Mouse (Mus musculus) stomach, embryonic 14.5 days (tissue): ENCODE results near the gene Wscd1. TPM values are rescaled to one million over a fixed set of nuclear protein-coding genes. Genes with fewer than 3 reads are reported as not detected.

Experiments
- ATAC-seq: fragments of 200-750 bp; cut with Nextera tagmentation; 2 replicates; pipeline ENCODE4 v1.8.0; 2017; ENCODE audit warnings: low read depth, moderate TSS enrichment; ENCODE audit not compliant: insufficient number of reproducible peaks, insufficient read depth, low FRiP score
- H3K27ac ChIP-seq: fragments of 300-500 bp; sonication (generic); 2 replicates; pipeline ENCODE4 v1.5.1; 2014; ENCODE audit warnings: mild to moderate bottlenecking, low read length, moderate library complexity, mixed read lengths
- H3K27me3 ChIP-seq: fragments of 300-500 bp; sonication (generic); 2 replicates; pipeline ENCODE4 v1.6.1; 2014; ENCODE audit warnings: low read length, control low read depth, mixed read lengths; ENCODE audit not compliant: control insufficient read depth, insufficient read depth
- H3K36me3 ChIP-seq: fragments of 300-500 bp; sonication (generic); 2 replicates; pipeline ENCODE4 v1.6.1; 2014; ENCODE audit warnings: mild to moderate bottlenecking, control low read depth, low read length, moderate library complexity, mixed read lengths; ENCODE audit not compliant: control insufficient read depth, insufficient read depth
- H3K4me1 ChIP-seq: fragments of 300-500 bp; sonication (generic); 2 replicates; pipeline ENCODE4 v1.6.1; 2014; ENCODE audit warnings: low read length, control low read depth, mixed read lengths; ENCODE audit not compliant: control insufficient read depth, insufficient read depth
- H3K4me2 ChIP-seq: fragments of 300-500 bp; sonication (generic); replicated peaks from 2 replicates; pipeline ENCODE4 v1.6.1; 2014; ENCODE audit warnings: low read depth, low read length, control low read depth
- H3K4me3 ChIP-seq: fragments of 300-500 bp; sonication (generic); 2 replicates; pipeline ENCODE4 v1.5.1; 2014; ENCODE audit warnings: low read depth, low read length, control low read depth
- H3K9ac ChIP-seq: fragments of 300-500 bp; sonication (generic); replicated peaks from 2 replicates; pipeline ENCODE4 v1.6.1; 2014; ENCODE audit warnings: low read depth, mild to moderate bottlenecking, control low read depth, low read length, moderate library complexity, mixed read lengths
- H3K9me3 ChIP-seq: fragments of 300-500 bp; sonication (generic); 2 replicates; pipeline ENCODE4 v1.6.1; 2016; ENCODE audit warnings: low read depth, low read length, control low read depth; ENCODE audit not compliant: control insufficient read depth
- WGBS: fragments of 180-500 bp; shearing (Covaris S2); extraction: QIAGEN DNeasy Blood & Tissue Kit; methylation state at CpG from one replicate; pipeline ENCODE4 v1.1.7; 2014; 5-methylcytosine and 5-hydroxymethylcytosine counted together
- polyA plus RNA-seq: library from polyadenylated mRNA; unstranded; fragments of >200 nt; fragmentation: Nextera tagmentation; extraction: Ambion mirVana; gene quantifications from 2 replicates; pipeline ENCODE4 v1.2.1, GENCODE M21; 2014

Wscd1 gene
- polyA plus RNA-seq, 1 experiment from 2014 or later: 2.3 TPM

GRCm38 (mm10) chr11:71772056-71772455, 22.3 kb downstream of the Wscd1 start:
- H3K4me1 ChIP-seq: peaks cover 3% of the 10 kb centered on the region; the same call in 1 of the 2 replicates
- no peaks in the 10 kb centered on the region for H3K36me3 ChIP-seq
- no peak overlapping the region for H3K4me3 ChIP-seq
- no peaks in the 10 kb centered on the region for H3K27me3 ChIP-seq
- no peaks in the 10 kb centered on the region for H3K9me3 ChIP-seq
- no peak for ATAC-seq
- WGBS: 61% methylated on average over 6 of the region's 6 CpGs
- no peak overlapping the region for H3K27ac ChIP-seq
- H3K4me2 ChIP-seq: no peak overlapping the region
- no peak overlapping the region for H3K9ac ChIP-seq

GRCm38 (mm10) chr11:71772802-71773201, 23.1 kb downstream of the Wscd1 start:
- no peaks in the 10 kb centered on the region for H3K36me3 ChIP-seq
- H3K9me3 ChIP-seq: no peaks in the 10 kb centered on the region
- H3K9ac ChIP-seq: no peak overlapping the region
- 11% methylated on average over 4 of the region's 4 CpGs for WGBS
- H3K27me3 ChIP-seq: no peaks in the 10 kb centered on the region
- H3K4me3 ChIP-seq: no peak overlapping the region
- H3K27ac ChIP-seq: no peak overlapping the region
- H3K4me2 ChIP-seq: no peak overlapping the region
- peaks cover 3% of the 10 kb centered on the region; the same call in 1 of the 2 replicates for H3K4me1 ChIP-seq
- ATAC-seq: no peak

DNA sequence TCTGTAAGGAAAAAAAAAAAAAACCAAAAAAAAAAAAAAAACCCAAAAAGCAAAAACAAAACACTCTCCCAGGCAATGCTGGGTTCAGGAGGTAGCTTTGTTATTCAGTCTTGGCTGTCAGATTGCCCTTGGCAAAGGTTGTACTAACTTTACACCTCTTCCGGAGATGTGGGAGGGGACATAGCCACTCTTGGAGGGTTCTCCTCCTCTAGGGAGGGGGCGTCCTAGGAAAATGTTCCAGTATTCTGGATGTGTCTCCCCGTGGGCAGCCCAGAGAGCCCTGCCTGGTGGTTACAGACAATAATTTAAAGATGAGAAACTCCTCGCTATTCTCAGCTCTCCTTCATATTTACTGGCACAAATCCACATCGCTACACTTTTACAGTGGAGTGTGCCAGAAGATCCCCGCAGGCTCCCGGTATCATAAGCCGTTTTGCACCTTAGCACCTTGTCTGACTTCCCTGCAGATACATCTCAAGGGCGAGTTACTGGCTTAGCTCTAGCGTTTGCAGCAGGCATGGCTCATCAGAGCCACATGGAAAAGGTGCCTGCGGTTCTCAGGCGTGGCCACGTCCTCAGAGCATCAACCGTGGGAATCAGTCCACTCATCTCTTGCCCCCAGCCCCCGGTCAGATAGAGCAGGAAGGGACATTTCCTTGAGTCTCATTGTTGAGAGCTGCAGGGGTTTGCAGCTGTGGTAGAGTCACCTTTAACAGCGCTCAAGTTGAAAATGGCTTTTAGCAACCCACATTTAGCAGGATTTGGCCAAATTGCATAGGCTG, 24.5 kb downstream of the Wscd1 start:
- no peak overlapping the region for H3K4me2 ChIP-seq
- no peak overlapping the region for H3K9ac ChIP-seq
- ATAC-seq: no peak
- H3K27ac ChIP-seq: no peak overlapping the region
- no peaks in the 10 kb centered on the region for H3K27me3 ChIP-seq
- no peak overlapping the region for H3K4me3 ChIP-seq
- no peaks in the 10 kb centered on the region for H3K9me3 ChIP-seq
- peaks cover 3% of the 10 kb centered on the region; the same call in 1 of the 2 replicates for H3K4me1 ChIP-seq
- 17% methylated on average over 16 of the region's 16 CpGs for WGBS
- H3K36me3 ChIP-seq: no peaks in the 10 kb centered on the region

- Histone ChIP-seq H3K9me3 (no peaks in the 10 kb centered on the region), H3K27ac (no peak overlapping the region), H3K9ac (no peak overlapping the region), H3K36me3 (no peaks in the 10 kb centered on the region), H3K27me3 (no peaks in the 10 kb centered on the region), H3K4me3 (no peak overlapping the region), H3K4me2 (no peak overlapping the region), H3K4me1 (peaks cover 3% of the 10 kb centered on the region; the same call in 1 of the 2 replicates)
- 65% methylated on average over 6 of the region's 6 CpGs for WGBS
- ATAC-seq: no peak
These were observed 25.3 kb downstream of the Wscd1 start for GRCm38 (mm10) chr11:71775056-71775455.

GRCm38 (mm10) chr11:71779642-71780041, 29.9 kb downstream of the Wscd1 start:
- no peak for ATAC-seq
- Histone ChIP-seq H3K27ac (no peak overlapping the region), H3K27me3 (no peaks in the 10 kb centered on the region), H3K9me3 (no peaks in the 10 kb centered on the region), H3K4me1 (no peaks in the 10 kb centered on the region), H3K9ac (no peak overlapping the region), H3K36me3 (no peaks in the 10 kb centered on the region), H3K4me3 (no peak overlapping the region), H3K4me2 (no peak overlapping the region)
- 56% methylated on average over 10 of the region's 10 CpGs for WGBS

GRCm38 (mm10) chr11:71781737-71782354, 32.1 kb downstream of the Wscd1 start:
- no peaks in the 10 kb centered on the region for H3K27me3 ChIP-seq
- no peak for ATAC-seq
- no peaks in the 10 kb centered on the region for H3K9me3 ChIP-seq
- H3K4me2 ChIP-seq: no peak overlapping the region
- no peak overlapping the region for H3K27ac ChIP-seq
- H3K9ac ChIP-seq: no peak overlapping the region
- no peaks in the 10 kb centered on the region for H3K36me3 ChIP-seq
- no peak overlapping the region for H3K4me3 ChIP-seq
- no peaks in the 10 kb centered on the region for H3K4me1 ChIP-seq
- WGBS: 79% methylated on average over 13 of the region's 13 CpGs

DNA sequence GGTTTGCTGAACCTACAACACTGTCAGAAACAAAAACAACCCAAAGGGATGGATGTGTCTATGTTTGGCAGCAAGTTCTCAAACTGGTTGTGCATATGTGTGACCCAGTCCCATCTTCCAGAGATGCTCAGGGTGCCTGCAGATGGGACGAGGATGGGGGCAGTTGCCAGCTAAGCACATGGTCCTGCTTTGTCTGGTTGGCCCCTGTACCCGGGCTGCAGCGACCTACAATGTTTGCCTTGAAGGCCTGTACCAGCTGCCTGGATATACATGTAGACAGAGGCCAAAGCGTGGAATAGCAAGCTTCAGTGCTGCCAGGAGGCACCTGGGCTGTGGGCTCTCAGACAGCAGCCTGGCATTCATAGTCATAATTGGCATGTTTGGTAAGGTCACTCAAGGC, 35.8 kb downstream of the Wscd1 start:
- WGBS: 82% methylated on average over 4 of the region's 4 CpGs
- H3K27ac ChIP-seq: no peak overlapping the region
- no peak overlapping the region for H3K4me3 ChIP-seq
- no peaks in the 10 kb centered on the region for H3K27me3 ChIP-seq
- H3K9ac ChIP-seq: no peak overlapping the region
- no peak overlapping the region for H3K4me2 ChIP-seq
- ATAC-seq: no peak
- H3K4me1 ChIP-seq: no peaks in the 10 kb centered on the region
- H3K36me3 ChIP-seq: no peaks in the 10 kb centered on the region
- H3K9me3 ChIP-seq: no peaks in the 10 kb centered on the region

GRCm38 (mm10) chr11:71788209-71788608, 38.5 kb downstream of the Wscd1 start:
- Histone ChIP-seq H3K4me3 (no peak overlapping the region), H3K36me3 (no peaks in the 10 kb centered on the region), H3K27me3 (no peaks in the 10 kb centered on the region), H3K9me3 (no peaks in the 10 kb centered on the region), H3K4me2 (no peak overlapping the region), H3K4me1 (no peaks in the 10 kb centered on the region), H3K9ac (no peak overlapping the region), H3K27ac (no peak overlapping the region)
- 70% methylated on average over 4 of the region's 4 CpGs for WGBS
- ATAC-seq: no peak
